Mouse (Mus musculus) forebrain, embryonic 14.5 days (tissue): Measurements from ENCODE around the gene Nucks1. TPM values are rescaled to one million over a fixed set of nuclear protein-coding genes. Genes with fewer than 3 reads are reported as not detected.
A peak's percentile ranks its signal among the peaks of the same experiment; 100 is the strongest.
"Not testable (repeated sequence)": the region's sequence is repeated elsewhere in the genome, so short reads cannot be mapped to it uniquely, and the experiment has no call there.

Source experiments
- ATAC-seq: fragments of 200-750 bp; cut with Nextera tagmentation; 2 replicates; pipeline ENCODE4 v1.8.0; 2017; ENCODE audit warnings: mild to moderate bottlenecking, moderate library complexity
- DNase-seq: peaks from one replicate; pipeline ENCODE4 v3.0.0-alpha.2; 2015; ENCODE audit warnings: low spot score
- H3K27ac ChIP-seq: fragments of 300-500 bp; sonication (generic); 2 replicates; pipeline ENCODE4 v1.5.1; 2014; ENCODE audit warnings: low read depth, mild to moderate bottlenecking, control low read depth, low read length, moderate library complexity
- H3K27me3 ChIP-seq: fragments of 300-500 bp; sonication (generic); replicated peaks from 2 replicates; pipeline ENCODE4 v1.6.1; 2014; ENCODE audit warnings: low read length, control low read depth, mixed read lengths; ENCODE audit not compliant: control insufficient read depth, insufficient read depth
- H3K36me3 ChIP-seq: fragments of 300-500 bp; sonication (generic); 2 replicates; pipeline ENCODE4 v1.6.1; 2014; ENCODE audit warnings: low read length, control low read depth; ENCODE audit not compliant: control insufficient read depth, insufficient read depth
- H3K4me1 ChIP-seq: fragments of 300-500 bp; sonication (generic); 2 replicates; pipeline ENCODE4 v1.6.1; 2014; ENCODE audit warnings: antibody characterized with exemption, low read length, control low read depth; ENCODE audit not compliant: control insufficient read depth, insufficient read depth
- H3K4me2 ChIP-seq: fragments of 300-500 bp; sonication (generic); 2 replicates; pipeline ENCODE4 v1.6.1; 2014; ENCODE audit warnings: mild to moderate bottlenecking, control low read depth, low read length
- H3K4me3 ChIP-seq: fragments of 300-500 bp; sonication (generic); 2 replicates; pipeline ENCODE4 v1.5.1; 2014; ENCODE audit warnings: low read depth, low read length, control low read depth
- H3K9ac ChIP-seq: fragments of 300-500 bp; sonication (generic); 2 replicates; pipeline ENCODE4 v1.6.1; 2014; ENCODE audit warnings: mild to moderate bottlenecking, low read length, control low read depth, moderate library complexity
- H3K9me3 ChIP-seq: fragments of 300-500 bp; sonication (generic); replicated peaks from 2 replicates; pipeline ENCODE4 v1.6.1; 2016; ENCODE audit warnings: low read length, control low read depth, mixed read lengths; ENCODE audit not compliant: control insufficient read depth
- whole genome bisulfite sequencing: fragments of 180-500 bp; shearing (Covaris S2); extraction: QIAGEN DNeasy Blood & Tissue Kit; methylation state at CpG from one replicate; pipeline ENCODE4 v1.1.7; 2014; 5-methylcytosine and 5-hydroxymethylcytosine counted together
- polyA plus RNA-seq: library from polyadenylated mRNA; unstranded; fragments of >200 nt; fragmentation: Nextera tagmentation; extraction: Ambion mirVana; gene quantifications from 2 replicates; pipeline ENCODE4 v1.2.1, GENCODE M21; 2014

Gene Nucks1
- polyA plus RNA-seq, 1 experiment from 2014 or later = 37.4 TPM

- WGBS = 97% methylated on average over 3 of the region's 3 CpGs
- peaks cover 4% of the 10 kb centered on the region; the same call in 1 of the 2 replicates for H3K27me3 ChIP-seq
These were observed 1.9 kb upstream of the Nucks1 start for GRCm38 (mm10) chr1:131908456-131908855.

GRCm38 (mm10) chr1:131909236-131909635 lies 1.1 kb upstream of the Nucks1 start:
- ATAC-seq, H3K36me3 ChIP-seq, H3K4me1 ChIP-seq, H3K27ac ChIP-seq, H3K4me2 ChIP-seq, H3K9me3 ChIP-seq, H3K9ac ChIP-seq, DNase-seq, H3K4me3 ChIP-seq, H3K27me3 ChIP-seq: not testable (repeated sequence)
- 94% methylated on average over 2 of the region's 2 CpGs for WGBS

More at GRCm38 (mm10) chr1:131908456-131908855, 1.9 kb upstream of the Nucks1 start:
- no peak for ATAC-seq
- Histone ChIP-seq H3K4me3 (no peak overlapping the region), H3K36me3 (0 out of 2 replicates have a peak, but pooled peaks cover 3% of the 10 kb centered on the region), H3K9me3 (no peaks in the 10 kb centered on the region), H3K27ac (no peak overlapping the region), H3K4me2 (no peak overlapping the region), H3K4me1 (peaks cover 9% of the 10 kb centered on the region), H3K9ac (no peak overlapping the region)
- no peak for DNase-seq

- ATAC-seq (peak; percentile 76), DNase-seq (peak; percentile 73)
- no peaks in the 10 kb centered on the region for H3K9me3 ChIP-seq
- H3K27me3 ChIP-seq = peaks cover 4% of the 10 kb centered on the region; the same call in 1 of the 2 replicates
- peak overlapping the region; percentile 98 for H3K27ac ChIP-seq
- H3K36me3 ChIP-seq = peaks cover 3% of the 10 kb centered on the region; the same call in 1 of the 2 replicates
- H3K4me3 ChIP-seq = peak overlapping the region; percentile 95
- peak overlapping the region; percentile 93 for H3K9ac ChIP-seq
- peaks cover 9% of the 10 kb centered on the region for H3K4me1 ChIP-seq
- WGBS = under 1% methylated on average over 59 of the region's 88 CpGs
- peak overlapping the region; percentile 57 for H3K4me2 ChIP-seq
These were observed 582 bp downstream of the Nucks1 start for GRCm38 (mm10) chr1:131910674-131911558.

GRCm38 (mm10) chr1:131917634-131918033 lies 7.3 kb downstream of the Nucks1 start:
- Histone ChIP-seq H3K9me3 (no peaks in the 10 kb centered on the region), H3K4me3 (no peak overlapping the region), H3K27ac (no peak overlapping the region), H3K4me2 (no peak overlapping the region), H3K4me1 (no peaks in the 10 kb centered on the region), H3K27me3 (no peaks in the 10 kb centered on the region), H3K36me3 (peaks cover 34% of the 10 kb centered on the region), H3K9ac (no peak overlapping the region)
- WGBS = 62% methylated on average over 6 of the region's 6 CpGs
- DNase-seq (no peak), ATAC-seq (no peak)

- H3K4me2 ChIP-seq = no peak overlapping the region
- no peaks in the 10 kb centered on the region for H3K27me3 ChIP-seq
- ATAC-seq (no peak), DNase-seq (no peak)
- no peak overlapping the region for H3K4me3 ChIP-seq
- H3K36me3 ChIP-seq = peaks cover 43% of the 10 kb centered on the region
- no peak overlapping the region for H3K9ac ChIP-seq
- no peaks in the 10 kb centered on the region for H3K9me3 ChIP-seq
- H3K27ac ChIP-seq = no peak overlapping the region
- no peaks in the 10 kb centered on the region for H3K4me1 ChIP-seq
- WGBS = 99% methylated on average over 2 of the region's 2 CpGs
These were observed 8.7 kb downstream of the Nucks1 start for GRCm38 (mm10) chr1:131919052-131919451.

- 97% methylated on average over 3 of the region's 3 CpGs for whole genome bisulfite sequencing
- peaks cover 71% of the 10 kb centered on the region for H3K36me3 ChIP-seq
These were observed 11.8 kb downstream of the Nucks1 start for GRCm38 (mm10) chr1:131922100-131922499.

GRCm38 (mm10) chr1:131933471-131933870 lies 23.1 kb downstream of the Nucks1 start:
- no peak overlapping the region for H3K27ac ChIP-seq
- no peaks in the 10 kb centered on the region for H3K9me3 ChIP-seq
- peaks cover 52% of the 10 kb centered on the region for H3K36me3 ChIP-seq
- H3K27me3 ChIP-seq = no peaks in the 10 kb centered on the region
- no peak overlapping the region for H3K4me2 ChIP-seq
- 89% methylated on average over 2 of the region's 2 CpGs for WGBS
- H3K4me3 ChIP-seq = no peak overlapping the region
- ATAC-seq (no peak), DNase-seq (no peak)
- H3K4me1 ChIP-seq = no peaks in the 10 kb centered on the region
- no peak overlapping the region for H3K9ac ChIP-seq

More at GRCm38 (mm10) chr1:131922100-131922499, 11.8 kb downstream of the Nucks1 start:
- Histone ChIP-seq H3K4me3 (no peak overlapping the region), H3K9ac (no peak overlapping the region), H3K4me2 (no peak overlapping the region), H3K4me1 (no peaks in the 10 kb centered on the region), H3K9me3 (no peaks in the 10 kb centered on the region), H3K27ac (no peak overlapping the region), H3K27me3 (no peaks in the 10 kb centered on the region)
- DNase-seq = no peak
- no peak for ATAC-seq

GRCm38 (mm10) chr1:131937659-131938305 lies 27.4 kb downstream of the Nucks1 start:
- DNase-seq (peak; percentile 83), ATAC-seq (peak; percentile 63)
- H3K4me1 ChIP-seq = no peaks in the 10 kb centered on the region
- no peak overlapping the region for H3K9ac ChIP-seq
- 48% methylated on average over 6 of the region's 6 CpGs for WGBS
- H3K27me3 ChIP-seq = no peaks in the 10 kb centered on the region
- no peaks in the 10 kb centered on the region for H3K9me3 ChIP-seq
- peaks cover 20% of the 10 kb centered on the region for H3K36me3 ChIP-seq
- no peak overlapping the region for H3K4me2 ChIP-seq
- no peak overlapping the region for H3K27ac ChIP-seq
- H3K4me3 ChIP-seq = no peak overlapping the region
